Mouse (Mus musculus): ENCODE measurements around the gene Arpc1a. TPM values are rescaled to one million over a fixed set of nuclear protein-coding genes. Genes with fewer than 3 reads are reported as not detected.
"Not testable (repeated sequence)": the region's sequence is repeated elsewhere in the genome, so short reads cannot be mapped to it uniquely, and the experiment has no call there.

Arpc1a gene
- total and polyA plus RNA-seq, 3 experiments: 85.8 to 306 (median 187) TPM

DNA sequence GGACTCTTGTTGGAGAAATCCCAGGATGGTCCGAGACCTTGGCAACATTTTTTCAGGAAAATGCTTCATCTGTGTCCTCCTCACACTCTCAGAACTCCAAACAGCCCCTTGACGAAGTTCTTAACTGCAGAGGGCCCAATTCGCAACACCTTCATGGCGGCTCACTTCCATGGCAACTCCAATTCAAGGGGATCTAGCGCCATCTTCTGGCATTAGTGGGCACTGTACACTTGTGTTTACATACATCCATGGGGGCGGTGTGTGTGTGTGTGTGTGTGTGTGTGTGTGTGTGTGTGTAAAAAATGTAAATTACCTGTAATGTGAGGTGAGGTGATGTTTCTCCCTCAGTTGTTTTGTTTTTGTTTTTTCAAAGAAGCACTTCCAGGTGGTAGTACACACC lies 12.3 kb upstream of the Arpc1a start (continued):
- TF ChIP-seq NRF1 (IDR thresholded peaks at IDR 0.05; ENCODE audit: insufficient read depth, low read depth, low read length, poor library complexity, severe bottlenecking): no peak
- no peak for TF ChIP-seq SIN3A (IDR thresholded peaks at IDR 0.05; ENCODE audit: low read length)
- no peak for TF ChIP-seq MAZ (IDR thresholded peaks at IDR 0.05; ENCODE audit: low read depth, low read length)
- TF ChIP-seq CTCF (IDR thresholded peaks at IDR 0.05 in 2 of 3, conservative IDR thresholded peaks at IDR 0.05 in 1 of 3; ENCODE audit: control insufficient read depth in 1 of 3, insufficient read depth in 1 of 3, low read depth in 2 of 3, low read length in 3 of 3, poor library complexity in 1 of 3, severe bottlenecking in 1 of 3): peak; percentile 49 to 90 (median 72)
- TF ChIP-seq ZNF384 (IDR thresholded peaks at IDR 0.05; ENCODE audit: low read depth, low read length): no peak
- TF ChIP-seq GABPA (IDR thresholded peaks at IDR 0.05; ENCODE audit: low read depth, low read length): no peak
- no peak for TF ChIP-seq KAT2A (conservative IDR thresholded peaks at IDR 0.05; ENCODE audit: low read depth, low read length)
- TF ChIP-seq BHLHE40 (IDR thresholded peaks at IDR 0.05; ENCODE audit: borderline replicate concordance, low read depth, low read length): no peak
- no peak for TF ChIP-seq MAFK (IDR thresholded peaks at IDR 0.05; ENCODE audit: borderline replicate concordance, low read depth, low read length)

GRCm38 (mm10) chr5:145075081-145075480 lies 8.5 kb upstream of the Arpc1a start:
- no peak overlapping the region for H3K9ac ChIP-seq (ENCODE audit: control insufficient read depth, low read depth, low read length, poor library complexity, severe bottlenecking)
- no peak overlapping the region for H3K4me3 ChIP-seq (ENCODE audit: control insufficient read depth in 1 of 2, insufficient read depth in 1 of 2, low read depth in 2 of 2, low read length in 2 of 2)
- no peaks in the 10 kb centered on the region for H3K36me3 ChIP-seq (ENCODE audit: control insufficient read depth in 1 of 2, insufficient read depth in 2 of 2, low read length in 2 of 2)
- H3K9me3 ChIP-seq (replicated peaks; ENCODE audit: insufficient read depth, low read length): no peaks in the 10 kb centered on the region
- no peak for DNase-seq (ENCODE audit: low read depth, low spot score)
- H3K27me3 ChIP-seq (ENCODE audit: control insufficient read depth in 1 of 2, insufficient read depth in 2 of 2, low read length in 2 of 2): 0 out of 4 replicates have a peak, but pooled peaks cover 0 to 2% of the 10 kb centered on the region in 2 experiments
- H3K4me1 ChIP-seq (ENCODE audit: control insufficient read depth in 1 of 2, insufficient read depth in 2 of 2, low read length in 2 of 2): no peaks in the 10 kb centered on the region
- H3K27ac ChIP-seq (ENCODE audit: control insufficient read depth, low read depth, low read length): no peak overlapping the region
- no peaks in the 10 kb centered on the region for H3K79me2 ChIP-seq (ENCODE audit: control insufficient read depth, insufficient read depth, low read length, poor library complexity)
- TF ChIP-seq KAT2A (conservative IDR thresholded peaks at IDR 0.05; ENCODE audit: low read depth, low read length) (no peak), CTCF (IDR thresholded peaks at IDR 0.05 in 2 of 3, conservative IDR thresholded peaks at IDR 0.05 in 1 of 3; ENCODE audit: control insufficient read depth in 1 of 3, insufficient read depth in 1 of 3, low read depth in 2 of 3, low read length in 3 of 3, poor library complexity in 1 of 3, severe bottlenecking in 1 of 3) (no peak), HCFC1 (IDR thresholded peaks at IDR 0.05; ENCODE audit: low read depth, low read length) (no peak), CHD1 (IDR thresholded peaks at IDR 0.05; ENCODE audit: low read depth, low read length) (no peak), GATA1 (IDR thresholded peaks at IDR 0.05; ENCODE audit: low read depth, low read length) (no peak), JUND (IDR thresholded peaks at IDR 0.05; ENCODE audit: low read depth, low read length) (peak; percentile 92; the same call in 1 of the 2 replicates), BHLHE40 (IDR thresholded peaks at IDR 0.05; ENCODE audit: borderline replicate concordance, low read depth, low read length) (no peak)

DNA sequence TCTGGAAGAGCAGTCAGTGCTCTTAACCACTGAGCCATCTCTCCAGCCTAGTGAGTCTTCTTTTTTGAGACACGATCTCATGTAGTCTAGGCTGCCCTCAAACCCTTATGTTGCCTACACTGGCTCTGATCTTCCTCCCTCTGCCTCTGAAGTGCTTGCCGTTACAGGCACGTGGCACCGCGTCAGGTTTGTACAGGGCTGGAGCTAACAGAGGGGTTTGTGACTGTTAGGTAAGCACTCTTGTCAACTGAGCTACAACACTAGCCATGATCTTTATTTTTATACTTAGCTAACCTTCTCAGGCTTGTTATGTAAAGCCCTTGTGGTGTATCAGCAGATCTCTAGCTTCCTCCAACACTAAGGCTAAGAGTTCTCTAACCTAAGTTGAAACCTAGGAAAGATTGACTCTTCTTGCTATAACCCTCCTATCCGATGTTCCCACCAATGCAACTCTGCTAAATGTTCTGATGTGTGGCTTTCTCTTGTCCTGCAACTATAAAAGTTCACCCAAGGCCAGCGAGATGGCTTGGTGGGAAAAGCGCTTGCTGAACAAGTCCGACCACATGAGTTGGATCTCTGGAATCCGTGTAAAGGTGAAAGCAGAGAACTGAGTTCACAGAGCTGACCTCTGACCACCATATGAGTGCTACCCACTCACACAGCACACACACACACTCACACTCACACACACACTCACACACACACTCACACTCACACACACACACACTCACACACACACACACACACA lies 1.6 kb upstream of the Arpc1a start:
- no peak for DNase-seq (ENCODE audit: low read depth, low spot score)
- Histone ChIP-seq H3K36me3 (ENCODE audit: control insufficient read depth in 1 of 2, insufficient read depth in 2 of 2, low read length in 2 of 2) (peaks cover 3 to 11% of the 10 kb centered on the region in 2 experiments), H3K27ac (ENCODE audit: control insufficient read depth, low read depth, low read length) (no peak overlapping the region), H3K4me1 (ENCODE audit: control insufficient read depth in 1 of 2, insufficient read depth in 2 of 2, low read length in 2 of 2) (peaks cover 4 to 6% of the 10 kb centered on the region in 2 experiments; a peak in 2 of 4 replicates), H3K9ac (ENCODE audit: control insufficient read depth, low read depth, low read length, poor library complexity, severe bottlenecking) (no peak overlapping the region), H3K4me3 (ENCODE audit: control insufficient read depth in 1 of 2, insufficient read depth in 1 of 2, low read depth in 2 of 2, low read length in 2 of 2) (no peak overlapping the region), H3K27me3 (ENCODE audit: control insufficient read depth in 1 of 2, insufficient read depth in 2 of 2, low read length in 2 of 2) (0 out of 4 replicates have a peak, but pooled peaks cover 0 to 2% of the 10 kb centered on the region in 2 experiments), H3K79me2 (ENCODE audit: control insufficient read depth, insufficient read depth, low read length, poor library complexity) (peaks cover 30% of the 10 kb centered on the region), H3K9me3 (replicated peaks; ENCODE audit: insufficient read depth, low read length) (no peaks in the 10 kb centered on the region)
- TF ChIP-seq HCFC1 (IDR thresholded peaks at IDR 0.05; ENCODE audit: low read depth, low read length) (no peak), EP300 (IDR thresholded peaks at IDR 0.05; ENCODE audit: low read depth in 1 of 2, low read length in 2 of 2) (no peak), UBTF (IDR thresholded peaks at IDR 0.05; ENCODE audit: borderline replicate concordance, insufficient read depth, low read depth, low read length) (no peak), POLR2AphosphoS5 (IDR thresholded peaks at IDR 0.05; ENCODE audit: borderline replicate concordance, low read depth, low read length) (no peak)

DNA sequence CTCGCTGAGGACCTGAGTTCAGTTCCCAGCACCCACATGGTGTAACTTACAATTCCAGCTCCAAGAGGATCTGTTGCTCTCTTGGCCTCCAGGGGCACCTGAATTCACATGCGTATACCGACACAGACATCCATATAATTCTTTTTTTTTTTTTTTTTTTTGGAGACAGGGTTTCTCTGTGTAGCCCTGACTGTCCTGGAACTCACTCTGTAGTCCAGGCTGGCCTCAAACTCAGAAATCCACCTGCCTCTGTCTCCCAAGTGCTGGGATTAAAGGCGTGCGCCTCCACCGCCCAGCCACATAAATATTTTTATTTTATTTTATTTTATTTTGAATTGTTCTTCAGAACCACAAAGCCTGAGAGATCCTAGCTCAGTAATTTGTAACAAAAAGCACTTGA lies 429 bp upstream of the Arpc1a start:
- H3K4me1 ChIP-seq (ENCODE audit: control insufficient read depth in 1 of 2, insufficient read depth in 2 of 2, low read length in 2 of 2); DNase-seq (ENCODE audit: low read depth, low spot score); H3K27me3 ChIP-seq (ENCODE audit: control insufficient read depth in 1 of 2, insufficient read depth in 2 of 2, low read length in 2 of 2); H3K9me3 ChIP-seq (replicated peaks; ENCODE audit: insufficient read depth, low read length): not testable (repeated sequence)
- H3K4me3 ChIP-seq (ENCODE audit: control insufficient read depth in 1 of 2, insufficient read depth in 1 of 2, low read depth in 2 of 2, low read length in 2 of 2): peak overlapping the region; percentile 42 to 63; a peak in 3 of 4 replicates
- peak overlapping the region; percentile 44 for H3K27ac ChIP-seq (ENCODE audit: control insufficient read depth, low read depth, low read length)
- peaks cover 3 to 12% of the 10 kb centered on the region in 2 experiments for H3K36me3 ChIP-seq (ENCODE audit: control insufficient read depth in 1 of 2, insufficient read depth in 2 of 2, low read length in 2 of 2)
- H3K79me2 ChIP-seq (ENCODE audit: control insufficient read depth, insufficient read depth, low read length, poor library complexity): peaks cover 37% of the 10 kb centered on the region
- H3K9ac ChIP-seq (ENCODE audit: control insufficient read depth, low read depth, low read length, poor library complexity, severe bottlenecking): peak overlapping the region; percentile 74
